Mouse (Mus musculus) MEL (cell line): ENCODE measurements at regions not wholly inside any gene's neighbourhood (a gene's known extent, or its start where the extent isn't known, plus 50 kb on each side); places are given as distances from the start of the nearest gene placed in this dataset.

ENCODE experiments used
- DNase-seq: peaks from one replicate; pipeline ENCODE4 v3.0.0; 2011; ENCODE audit warnings: low read depth, low spot score
- H3K27ac ChIP-seq: 2 replicates; pipeline ENCODE4 v1.5.1; 2012; ENCODE audit warnings: low read depth, mild to moderate bottlenecking, control low read depth, low read length, moderate library complexity; ENCODE audit not compliant: control insufficient read depth
- H3K27me3 ChIP-seq, 2 experiments: fragments of 150-350 bp in 1 of 2; sonication (generic) in 1 of 2; 2 replicates each; pipeline ENCODE4 v1.6.1; 2012; ENCODE audit warnings: low read length in 2 of 2, mild to moderate bottlenecking in 2 of 2, improper control_type of control experiment in 1 of 2, moderate library complexity in 1 of 2; ENCODE audit not compliant: insufficient read depth in 2 of 2, control insufficient read depth in 1 of 2
- H3K36me3 ChIP-seq, 2 experiments: 2 replicates each; pipeline ENCODE4 v1.6.1; 2012 to 2014; ENCODE audit warnings: low read length in 2 of 2, improper control_type of control experiment in 1 of 2, inconsistent platforms in 1 of 2, mild to moderate bottlenecking in 1 of 2; ENCODE audit not compliant: insufficient read depth in 2 of 2, control insufficient read depth in 1 of 2
- H3K4me1 ChIP-seq, 2 experiments: fragments of 150-350 bp in 1 of 2; sonication (generic) in 1 of 2; 2 replicates each; pipeline ENCODE4 v1.6.1; 2012; ENCODE audit warnings: low read length in 2 of 2, improper control_type of control experiment in 1 of 2, mild to moderate bottlenecking in 1 of 2; ENCODE audit not compliant: insufficient read depth in 2 of 2, control insufficient read depth in 1 of 2
- H3K4me3 ChIP-seq, 2 experiments: fragments of 150-350 bp in 1 of 2; sonication (generic) in 1 of 2; 2 replicates each; pipeline ENCODE4 v1.5.1; 2012; ENCODE audit warnings: low read depth in 2 of 2, low read length in 2 of 2, mild to moderate bottlenecking in 2 of 2, moderate library complexity in 2 of 2, control low read depth in 1 of 2, improper control_type of control experiment in 1 of 2; ENCODE audit not compliant: control insufficient read depth in 1 of 2, insufficient read depth in 1 of 2
- H3K79me2 ChIP-seq: 2 replicates; pipeline ENCODE4 v1.6.1; 2012; ENCODE audit warnings: mild to moderate bottlenecking, low read length, moderate library complexity; ENCODE audit not compliant: control insufficient read depth, poor library complexity, insufficient read depth
- H3K9ac ChIP-seq: 2 replicates; pipeline ENCODE4 v1.6.1; 2012; ENCODE audit warnings: low read depth, mild to moderate bottlenecking, control low read depth, low read length, moderate library complexity; ENCODE audit not compliant: control insufficient read depth, poor library complexity, severe bottlenecking
- H3K9me3 ChIP-seq: fragments of 150-350 bp; sonication (generic); replicated peaks from 2 replicates; pipeline ENCODE4 v1.6.1; 2012; ENCODE audit warnings: mild to moderate bottlenecking, low read length, improper control_type of control experiment, moderate library complexity; ENCODE audit not compliant: insufficient read depth
- CHD2 ChIP-seq: IDR thresholded peaks from 2 replicates; pipeline ENCODE4 v1.6.1; 2011; ENCODE audit warnings: low read length, improper control_type of control experiment
- CTCF ChIP-seq, 3 experiments: IDR thresholded peaks in 2 of 3; conservative IDR thresholded peaks in 1 of 3; 2 replicates each; pipeline ENCODE4 v1.5.1; 2011 to 2012; ENCODE audit warnings: low read length in 3 of 3, low read depth in 2 of 3, mild to moderate bottlenecking in 2 of 3, improper control_type of control experiment in 1 of 3, inconsistent platforms in 1 of 3, mixed read lengths in 1 of 3, moderate library complexity in 1 of 3; ENCODE audit not compliant: control insufficient read depth in 1 of 3, insufficient read depth in 1 of 3, poor library complexity in 1 of 3, severe bottlenecking in 1 of 3
- E2F4 ChIP-seq: IDR thresholded peaks from 2 replicates; pipeline ENCODE4 v1.6.1; 2011; ENCODE audit warnings: low read depth, low read length, improper control_type of control experiment, borderline replicate concordance
- ELF1 ChIP-seq: IDR thresholded peaks from 2 replicates; pipeline ENCODE4 v1.6.1; 2014; ENCODE audit warnings: low read depth, mild to moderate bottlenecking, inconsistent platforms, low read length, improper control_type of control experiment, moderate library complexity
- EP300 ChIP-seq, 2 experiments: IDR thresholded peaks; 2 replicates each; pipeline ENCODE4 v1.6.1; 2011; ENCODE audit warnings: improper control_type of control experiment in 2 of 2, low read length in 2 of 2, low read depth in 1 of 2, mild to moderate bottlenecking in 1 of 2
- GATA1 ChIP-seq: IDR thresholded peaks from 2 replicates; pipeline ENCODE4 v1.6.1; 2011; ENCODE audit warnings: low read depth, low read length, improper control_type of control experiment
- KAT2A ChIP-seq: conservative IDR thresholded peaks from 2 replicates; pipeline ENCODE4 v1.6.1; 2012; ENCODE audit warnings: low read depth, low read length, improper control_type of control experiment, inconsistent platforms
- MAFK ChIP-seq: IDR thresholded peaks from 2 replicates; pipeline ENCODE4 v1.6.1; 2011; ENCODE audit warnings: low read depth, mild to moderate bottlenecking, low read length, improper control_type of control experiment, borderline replicate concordance
- MAX ChIP-seq: IDR thresholded peaks from 2 replicates; pipeline ENCODE4 v1.6.1; 2011; ENCODE audit warnings: low read length, improper control_type of control experiment
- MAZ ChIP-seq: IDR thresholded peaks from 2 replicates; pipeline ENCODE4 v1.6.1; 2012; ENCODE audit warnings: low read depth, mild to moderate bottlenecking, inconsistent platforms, low read length, improper control_type of control experiment
- MEF2A ChIP-seq: IDR thresholded peaks from 2 replicates; pipeline ENCODE4 v1.6.1; 2014; ENCODE audit warnings: low read depth, mild to moderate bottlenecking, inconsistent platforms, low read length, improper control_type of control experiment; ENCODE audit not compliant: poor library complexity, insufficient replicate concordance, severe bottlenecking; ENCODE audit errors: extremely low read depth
- MXI1 ChIP-seq: IDR thresholded peaks from 2 replicates; pipeline ENCODE4 v1.6.1; 2011; ENCODE audit warnings: mild to moderate bottlenecking, low read depth, low read length, improper control_type of control experiment
- MYC ChIP-seq: IDR thresholded peaks from 2 replicates; pipeline ENCODE4 v1.6.1; 2011; ENCODE audit warnings: low read depth, mild to moderate bottlenecking, low read length, improper control_type of control experiment, moderate library complexity
- POLR2AphosphoS5 ChIP-seq: IDR thresholded peaks from 2 replicates; pipeline ENCODE4 v1.6.1; 2012; ENCODE audit warnings: low read depth, borderline replicate concordance, mild to moderate bottlenecking, inconsistent platforms, low read length, moderate library complexity, mixed read lengths
- TAL1 ChIP-seq: IDR thresholded peaks from 2 replicates; pipeline ENCODE4 v1.6.1; 2012; ENCODE audit warnings: mild to moderate bottlenecking, inconsistent platforms, low read length, moderate library complexity, mixed read lengths
- TBP ChIP-seq: IDR thresholded peaks from 2 replicates; pipeline ENCODE4 v1.8.0; 2011; ENCODE audit warnings: low read depth, low read length, improper control_type of control experiment
- USF2 ChIP-seq, 2 experiments: IDR thresholded peaks; 2 replicates each; pipeline ENCODE4 v1.6.1; 2011 to 2012; ENCODE audit warnings: improper control_type of control experiment in 2 of 2, low read length in 2 of 2, borderline replicate concordance in 1 of 2, inconsistent platforms in 1 of 2, low read depth in 1 of 2, mild to moderate bottlenecking in 1 of 2; ENCODE audit not compliant: insufficient read depth in 1 of 2

DNA sequence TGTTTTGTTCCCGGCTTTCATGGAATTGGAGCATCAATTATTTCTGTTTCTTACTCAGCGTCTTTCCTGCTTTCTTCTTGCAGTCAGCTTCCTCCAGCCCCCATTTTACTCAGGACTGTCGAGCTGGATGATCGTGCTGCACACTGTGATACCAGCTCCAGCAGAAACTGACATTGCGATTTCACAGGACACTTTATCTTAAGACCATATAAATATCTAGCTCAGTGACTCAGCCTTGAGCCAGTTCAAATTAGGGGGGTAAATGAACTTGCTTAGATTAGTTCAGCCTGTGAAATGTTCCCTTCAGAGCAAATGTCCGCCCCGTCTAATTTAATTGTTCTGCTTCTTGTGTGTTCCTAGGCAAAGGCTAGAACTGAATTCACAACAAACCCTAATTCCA is 190.3 kb upstream of the Tars start:
- Histone ChIP-seq H3K9ac (no peak overlapping the region), H3K36me3 (no peaks in the 10 kb centered on the region), H3K79me2 (no peaks in the 10 kb centered on the region), H3K4me3 (no peak overlapping the region), H3K9me3 (no peaks in the 10 kb centered on the region), H3K4me1 (no peaks in the 10 kb centered on the region), H3K27ac (no peak overlapping the region), H3K27me3 (peaks cover 2% of the 10 kb centered on the region in 2 experiments; a peak in 2 of 4 replicates)
- TF ChIP-seq POLR2AphosphoS5 (no peak), USF2 (IDR thresholded peaks at IDR 0.05; ENCODE audit: borderline replicate concordance in 1 of 2, insufficient read depth in 1 of 2, low read depth in 1 of 2, low read length in 2 of 2) (no peak), CHD2 (no peak), KAT2A (no peak), MAZ (no peak), CTCF (IDR thresholded peaks at IDR 0.05 in 2 of 3, conservative IDR thresholded peaks at IDR 0.05 in 1 of 3; ENCODE audit: control insufficient read depth in 1 of 3, insufficient read depth in 1 of 3, low read depth in 2 of 3, low read length in 3 of 3, poor library complexity in 1 of 3, severe bottlenecking in 1 of 3) (no peak), E2F4 (no peak), MYC (no peak), GATA1 (no peak), EP300 (IDR thresholded peaks at IDR 0.05; ENCODE audit: low read depth in 1 of 2, low read length in 2 of 2) (no peak), MXI1 (no peak), ELF1 (no peak), MAX (no peak), MEF2A (no peak), TAL1 (no peak), MAFK (no peak)
- peak; percentile 10 for DNase-seq

DNA sequence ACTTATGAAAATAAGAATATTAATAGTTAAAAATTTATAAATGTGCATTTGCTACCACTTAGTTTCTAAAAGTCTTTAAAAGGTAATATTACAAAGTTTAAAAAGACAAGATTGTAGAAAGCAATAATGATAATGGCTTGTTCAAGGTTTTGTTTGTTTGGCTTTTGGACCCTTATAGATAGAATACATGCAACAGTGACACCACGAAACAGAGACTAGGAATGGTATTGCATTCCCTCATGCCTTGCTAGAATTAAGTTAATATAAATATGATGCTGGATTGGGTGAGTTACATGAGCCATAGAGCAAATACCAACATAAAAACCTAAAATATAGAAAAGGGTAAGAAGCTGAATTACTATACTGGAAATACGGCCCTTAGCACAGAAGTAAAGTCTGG is 186.9 kb upstream of the Tars start:
- Histone ChIP-seq H3K4me3 (peak overlapping the region; percentile 44 to 55), H3K4me1 (no peaks in the 10 kb centered on the region)
- peak; percentile 44 for DNase-seq

More for the DNA sequence above, 186.9 kb upstream of the Tars start:
- H3K27me3 ChIP-seq: no peaks in the 10 kb centered on the region; a peak in 1 of 4 replicates
- no peaks in the 10 kb centered on the region for H3K79me2 ChIP-seq
- H3K27ac ChIP-seq: no peak overlapping the region
- H3K9me3 ChIP-seq: no peaks in the 10 kb centered on the region
- no peaks in the 10 kb centered on the region for H3K36me3 ChIP-seq
- TF ChIP-seq TBP (no peak), CTCF (IDR thresholded peaks at IDR 0.05 in 2 of 3, conservative IDR thresholded peaks at IDR 0.05 in 1 of 3; ENCODE audit: control insufficient read depth in 1 of 3, insufficient read depth in 1 of 3, low read depth in 2 of 3, low read length in 3 of 3, poor library complexity in 1 of 3, severe bottlenecking in 1 of 3) (peak in 1 of 3 experiments; percentile 11; a peak in 1 of 6 replicates), GATA1 (no peak)
- H3K9ac ChIP-seq: peak overlapping the region; percentile 45
